Mouse (Mus musculus) adrenal gland, postnatal 4 days (tissue): ENCODE measurements around the gene Bhlhe40. TPM values are rescaled to one million over a fixed set of nuclear protein-coding genes. Genes with fewer than 3 reads are reported as not detected.

Experiments
- DNase-seq, 2 experiments: peaks; one replicate each; pipeline ENCODE4 v3.0.0; 2021 to 2022; ENCODE audit warnings: low spot score in 2 of 2, mixed read lengths in 2 of 2
- total RNA-seq, 2 experiments: library from RNA; stranded (reverse); gene quantifications; 2 replicates each; pipeline ENCODE4 v1.2.3; 2021

Gene Bhlhe40
- total RNA-seq, 2 experiments from 2014 or later, result 44.4 to 48.6 TPM

- DNase-seq, result no peak
Observed at GRCm38 (mm10) chr6:108713175-108713974, 52.9 kb downstream of the Bhlhe40 start.

Other genes starting within 250 kb of the Bhlhe40 start
- gene Arl8b, start 122.5 kb downstream of the Bhlhe40 start, total RNA-seq, result 10 to 100 TPM; 91.3 to 92.5 TPM
- gene Edem1, start 168.0 kb downstream of the Bhlhe40 start, total RNA-seq, result 10 to 100 TPM; 40.1 to 41.1 TPM